Mouse (Mus musculus) bone marrow macrophage, adult 2 months (primary cell): ENCODE measurements around the gene Agrp. TPM values are rescaled to one million over a fixed set of nuclear protein-coding genes. Genes with fewer than 3 reads are reported as not detected.
A peak's percentile ranks its signal among the peaks of the same experiment; 100 is the strongest.

Source experiments
- H3K27ac ChIP-seq: 2 replicates; pipeline ENCODE4 v1.5.1; 2012; ENCODE audit warnings: low read depth, low read length; ENCODE audit not compliant: insufficient read depth
- H3K4me1 ChIP-seq: 2 replicates; pipeline ENCODE4 v1.6.1; 2012; ENCODE audit warnings: low read length; ENCODE audit not compliant: control insufficient read depth, insufficient read depth
- H3K4me3 ChIP-seq: 2 replicates; pipeline ENCODE4 v1.5.1; 2012; ENCODE audit warnings: mild to moderate bottlenecking, low read length, moderate library complexity; ENCODE audit not compliant: insufficient read depth
- CTCF ChIP-seq: IDR thresholded peaks from 2 replicates; pipeline ENCODE4 v1.5.1; 2012; ENCODE audit warnings: low read depth, mild to moderate bottlenecking, low read length, moderate library complexity
- POLR2A ChIP-seq: IDR thresholded peaks from 2 replicates; pipeline ENCODE4 v1.6.1; 2012; ENCODE audit warnings: mild to moderate bottlenecking, low read depth, low read length, borderline replicate concordance
- polyA plus RNA-seq: library from polyadenylated mRNA; stranded (reverse); fragments of >200 nt; gene quantifications from 2 replicates; pipeline ENCODE4 v1.2.4, GENCODE M21; 2012; ENCODE audit not compliant: missing spikeins, insufficient read depth, insufficient read length

Gene Agrp
- not detected in 2 replicates for polyA plus RNA-seq

DNA sequence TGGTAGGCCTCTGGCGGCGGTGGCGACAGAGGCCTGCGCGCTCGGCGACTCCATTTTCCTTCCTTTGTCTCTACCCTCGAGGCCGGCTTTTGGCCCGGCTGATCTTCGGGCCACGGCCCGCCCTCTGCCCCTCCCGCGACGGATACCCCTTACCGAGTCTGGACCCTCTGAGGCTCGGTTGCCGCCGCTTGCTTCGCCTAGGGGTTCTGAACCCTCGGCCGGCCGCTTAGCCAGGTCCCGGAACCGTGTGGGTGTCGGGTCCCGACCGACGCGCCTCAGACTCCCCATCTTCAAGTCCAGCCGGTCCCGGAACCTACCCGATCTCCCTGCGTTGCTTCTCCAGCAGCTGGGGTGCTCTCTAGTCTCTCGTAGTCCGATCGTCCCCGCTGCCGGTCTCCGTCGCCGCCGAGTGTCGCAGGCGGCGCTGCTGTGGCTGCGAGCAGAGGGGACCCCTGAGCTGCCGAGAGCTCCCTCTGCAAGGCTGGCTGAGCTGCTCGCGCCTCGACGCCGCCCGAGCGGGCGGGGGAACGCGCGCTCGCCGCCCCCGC lies at the start of gene Agrp:
TSS of gene Agrp (minus strand) at position 431 of the 548 bp plus-strand sequence.
- Histone ChIP-seq H3K4me1 (peaks cover 16% of the 10 kb centered on the region), H3K27ac (peak within 1 kb of the TSS; percentile 98), H3K4me3 (peak within 1 kb of the TSS; percentile 99)
- TF ChIP-seq POLR2A (no peak), CTCF (no peak)

DNA sequence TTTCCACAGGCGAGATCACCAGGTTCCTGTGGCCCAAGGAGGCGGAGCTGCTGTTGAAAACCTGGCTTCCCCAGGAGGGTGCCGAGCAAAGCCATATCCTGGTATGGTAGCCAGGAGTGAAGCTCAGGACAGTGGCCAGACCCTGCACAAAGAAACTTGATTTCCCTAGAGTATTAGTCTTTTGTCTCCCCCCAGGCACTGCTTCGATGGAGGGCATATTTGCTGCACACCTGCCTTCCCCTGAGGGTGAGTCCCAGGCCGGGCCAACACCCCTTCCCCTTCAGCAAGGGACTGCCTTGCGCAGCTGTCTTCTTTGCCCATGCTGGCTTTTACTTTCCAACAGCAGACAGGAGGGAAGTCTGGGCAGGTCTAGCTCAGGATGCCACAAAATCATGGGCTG lies 49.4 kb upstream of the Agrp start:
- no peak overlapping the region for H3K4me3 ChIP-seq
- H3K27ac ChIP-seq = no peak overlapping the region
- H3K4me1 ChIP-seq = no peaks in the 10 kb centered on the region
- TF ChIP-seq CTCF = no peak
- TF ChIP-seq POLR2A = no peak

DNA sequence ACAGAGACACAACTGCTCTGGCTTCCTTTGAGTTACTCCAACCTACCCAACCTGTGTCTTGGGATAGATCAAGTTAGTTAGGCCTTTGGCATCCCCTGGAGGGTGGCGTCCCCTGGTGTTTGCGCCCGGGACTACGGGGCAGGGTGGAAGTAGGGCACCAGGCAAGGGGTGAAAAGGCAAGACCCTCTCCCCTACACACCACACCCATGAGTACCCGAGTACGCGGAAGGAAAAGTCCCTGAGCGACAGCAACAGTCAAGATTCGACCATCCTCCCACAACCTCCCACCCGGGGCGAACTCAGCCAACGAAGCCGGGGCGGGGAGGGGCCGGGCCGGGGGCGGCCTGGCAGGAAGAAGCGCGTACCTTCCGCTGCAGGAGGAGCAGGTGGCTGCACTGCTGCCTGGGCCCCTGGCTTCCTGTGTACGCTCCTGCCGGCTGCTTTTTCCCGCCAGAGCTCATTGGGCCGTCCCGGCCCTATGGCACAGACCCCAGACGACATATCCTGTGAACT lies 48.7 kb upstream of the Agrp start, which contains the start of gene Carmil2:
TSS of gene Carmil2 (plus strand) at position 479 of the 513 bp plus-strand sequence.
- Histone ChIP-seq H3K4me3 (no peak within 1 kb of the TSS), H3K27ac (no peak within 1 kb of the TSS), H3K4me1 (no peaks in the 10 kb centered on the region)
- peak; percentile 45; the same call in 1 of the 2 replicates for TF ChIP-seq CTCF
- TF ChIP-seq POLR2A = no peak

DNA sequence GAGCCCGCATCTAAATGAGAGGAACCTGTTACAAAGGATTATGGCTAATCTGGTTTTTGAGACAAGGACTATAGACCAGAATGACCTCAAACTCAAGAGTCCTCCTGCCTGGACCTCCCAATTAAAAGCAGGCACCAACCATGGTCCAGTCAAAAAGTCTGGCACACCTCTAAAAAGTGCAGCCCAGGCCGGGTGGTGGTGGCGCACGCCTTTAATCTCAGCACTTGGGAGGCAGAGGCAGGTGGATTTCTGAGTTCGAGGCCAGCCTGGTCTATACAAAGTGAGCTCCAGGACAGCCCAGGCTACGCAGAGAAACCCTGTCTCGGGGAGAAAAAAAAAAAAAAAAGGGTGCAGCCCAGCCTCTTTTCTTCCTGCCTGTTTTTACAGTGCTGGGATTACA lies 48.1 kb upstream of the Agrp start:
- Histone ChIP-seq H3K27ac (no peak overlapping the region), H3K4me3 (no peak overlapping the region), H3K4me1 (no peaks in the 10 kb centered on the region)
- TF ChIP-seq POLR2A (no peak), CTCF (no peak)

DNA sequence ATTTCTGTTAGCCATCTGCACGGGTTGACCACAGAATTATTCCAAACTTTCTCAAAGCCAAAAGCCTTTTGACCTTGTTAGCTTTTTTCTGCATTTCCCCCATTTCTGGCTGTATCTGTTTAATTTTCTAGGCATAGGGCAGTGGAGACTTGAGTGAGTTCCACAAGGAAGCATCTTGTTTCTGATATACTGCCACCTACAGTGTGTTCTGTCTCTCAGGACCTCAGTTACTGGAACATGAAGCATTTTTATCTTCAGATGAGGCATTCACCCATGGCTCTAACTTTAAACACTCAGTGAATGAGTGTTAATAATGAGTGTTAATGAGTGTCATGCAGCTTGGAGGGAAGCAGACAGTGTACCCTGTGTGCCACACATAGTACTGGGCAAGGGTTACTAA lies 40.7 kb upstream of the Agrp start:
- TF ChIP-seq CTCF = no peak
- no peak for TF ChIP-seq POLR2A
- no peaks in the 10 kb centered on the region for H3K4me1 ChIP-seq
- H3K27ac ChIP-seq = no peak overlapping the region
- no peak overlapping the region for H3K4me3 ChIP-seq

DNA sequence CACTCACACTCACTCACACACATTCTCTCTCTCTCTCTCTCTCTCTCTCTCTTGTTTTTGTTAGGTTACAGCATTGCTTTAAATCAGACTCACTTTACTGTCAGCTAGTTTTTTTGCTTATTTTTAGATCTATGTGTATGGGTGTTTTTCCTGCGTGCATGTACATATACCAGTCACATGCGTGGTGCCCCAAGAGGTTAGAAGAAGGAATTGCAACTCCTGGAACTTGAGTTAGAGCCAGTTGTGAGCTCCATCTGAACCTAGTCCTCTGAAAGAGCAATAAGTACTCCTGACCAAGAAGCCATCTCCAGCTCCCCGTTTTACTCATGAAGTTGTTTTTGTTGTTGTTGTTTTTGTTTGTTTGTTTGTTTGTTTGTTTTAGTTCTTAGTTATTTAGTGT lies 24.0 kb upstream of the Agrp start:
- TF ChIP-seq CTCF (no peak), POLR2A (no peak)
- Histone ChIP-seq H3K27ac (no peak overlapping the region), H3K4me3 (no peak overlapping the region), H3K4me1 (no peaks in the 10 kb centered on the region)

DNA sequence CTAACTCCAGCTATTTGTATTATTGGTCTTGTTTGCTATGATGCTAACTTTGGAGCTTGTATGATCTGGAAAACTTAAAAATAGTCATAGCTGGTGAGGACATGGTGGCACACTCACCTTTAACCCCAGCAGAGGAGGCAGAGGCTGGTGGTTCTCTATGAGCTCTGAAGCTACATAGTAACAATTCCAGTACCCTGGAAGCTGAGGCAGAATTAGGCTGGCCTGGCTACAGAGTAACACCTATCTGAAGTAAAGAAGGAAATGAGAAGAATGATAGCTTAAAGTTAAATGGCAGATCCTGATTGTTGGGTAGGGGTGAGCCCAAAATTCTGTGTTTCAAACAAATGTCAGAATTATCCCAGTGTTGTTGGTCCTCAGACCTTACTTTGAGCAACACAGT lies 20.4 kb upstream of the Agrp start:
- Histone ChIP-seq H3K27ac (no peak overlapping the region), H3K4me1 (no peaks in the 10 kb centered on the region), H3K4me3 (no peak overlapping the region)
- no peak for TF ChIP-seq POLR2A
- no peak for TF ChIP-seq CTCF

DNA sequence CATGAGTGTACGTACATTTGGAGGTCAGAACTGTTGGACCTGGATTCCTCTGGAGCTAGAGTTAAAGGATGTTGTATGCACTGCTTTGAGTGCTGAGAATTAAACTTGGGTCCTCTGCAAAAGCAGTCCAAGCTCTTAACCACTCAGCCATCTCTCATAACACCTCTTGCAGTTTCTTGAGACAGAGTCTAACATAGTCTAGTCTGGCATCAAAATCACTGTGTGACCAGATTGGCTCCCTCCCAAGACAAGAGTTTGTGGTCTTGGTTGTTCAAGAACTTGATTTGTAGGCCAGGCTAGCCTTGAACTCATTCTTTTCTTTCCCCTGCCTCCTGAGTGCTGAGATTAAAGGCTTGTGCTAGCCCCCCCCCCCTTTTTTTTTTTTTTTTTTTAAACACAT lies 11.7 kb upstream of the Agrp start:
- peaks cover 8% of the 10 kb centered on the region for H3K4me1 ChIP-seq
- no peak overlapping the region for H3K27ac ChIP-seq
- TF ChIP-seq CTCF (no peak), POLR2A (no peak)
- no peak overlapping the region for H3K4me3 ChIP-seq

DNA sequence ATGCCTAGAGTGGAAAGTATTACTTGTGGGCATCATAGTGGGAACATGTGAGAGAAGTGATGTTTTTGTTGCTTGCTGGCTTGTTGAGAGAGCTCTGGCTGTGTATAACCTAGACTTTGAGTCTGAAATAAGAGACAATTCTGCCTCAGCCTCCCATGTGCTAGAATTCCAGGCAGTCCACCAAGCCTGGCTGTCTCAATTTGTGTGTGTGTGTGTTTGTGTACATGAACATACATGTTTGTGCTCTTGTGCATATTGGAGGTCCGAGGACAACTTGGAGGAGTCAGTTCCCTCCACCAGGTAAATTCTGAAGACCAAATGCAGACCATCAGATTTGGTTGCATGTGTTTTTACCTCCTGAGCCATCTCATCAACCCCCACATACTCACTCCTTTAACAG lies 8.0 kb upstream of the Agrp start:
- Histone ChIP-seq H3K27ac (no peak overlapping the region), H3K4me1 (peaks cover 7% of the 10 kb centered on the region), H3K4me3 (no peak overlapping the region)
- no peak for TF ChIP-seq CTCF
- TF ChIP-seq POLR2A = no peak

DNA sequence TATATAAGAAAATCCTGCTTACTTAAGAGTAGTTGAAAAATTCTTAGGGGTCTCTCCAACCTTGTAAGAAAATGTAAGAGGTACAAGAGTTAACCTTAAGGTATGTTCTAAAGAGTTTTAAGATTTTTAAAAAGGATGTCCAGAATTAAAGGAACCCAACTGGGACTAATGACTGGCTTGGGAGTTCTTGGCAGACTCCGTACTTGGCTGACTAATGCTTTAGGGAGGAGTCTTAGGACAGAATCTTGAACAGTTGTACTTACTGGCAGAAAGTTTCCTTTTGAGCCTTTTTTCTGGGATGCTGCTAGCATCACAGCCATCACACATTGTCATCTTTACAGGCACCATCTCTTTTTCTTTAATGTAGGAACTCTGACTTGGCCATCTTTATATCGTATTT lies 3.3 kb upstream of the Agrp start:
- H3K27ac ChIP-seq = no peak overlapping the region
- H3K4me3 ChIP-seq = no peak overlapping the region
- no peak for TF ChIP-seq CTCF
- TF ChIP-seq POLR2A = no peak

More for the DNA sequence above, 3.3 kb upstream of the Agrp start:
- peaks cover 22% of the 10 kb centered on the region for H3K4me1 ChIP-seq
